Mouse (Mus musculus) brain, embryonic 18.5 days (tissue): Measurements from ENCODE around the gene Pias1.

ENCODE experiments used
- DNase-seq: peaks from one replicate; pipeline ENCODE4 v3.0.0-alpha.2; 2012; ENCODE audit warnings: low read depth, low spot score

The Pias1 gene

DNA sequence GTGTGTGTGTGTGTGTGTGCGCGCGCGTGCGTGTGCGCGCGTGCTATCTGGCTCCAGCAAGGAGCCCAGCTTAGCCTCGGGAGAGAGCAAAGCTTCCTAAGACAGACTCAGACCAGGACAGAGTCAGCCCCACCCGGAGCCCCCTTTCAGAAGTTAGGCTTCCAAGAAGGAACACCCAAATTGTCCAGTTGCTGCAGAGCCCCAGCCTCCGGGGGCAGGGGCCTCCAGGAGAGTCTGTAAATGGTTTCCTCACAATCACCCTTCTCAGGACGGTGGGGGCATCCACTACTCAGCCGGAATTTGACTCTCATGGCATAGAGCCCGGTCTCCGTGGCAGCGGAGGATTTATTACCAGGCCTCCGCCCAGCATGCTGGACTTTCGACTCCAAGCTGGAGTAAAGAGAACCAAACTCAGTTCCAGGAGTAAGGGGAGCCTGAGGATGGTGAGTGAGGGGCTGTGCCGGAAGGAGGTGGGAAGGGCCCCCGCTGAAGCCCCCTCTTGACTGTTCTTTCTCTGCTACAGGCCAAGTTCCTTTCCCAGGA, 129.9 kb downstream of the Pias1 start, which contains the start of gene Calml4:
Gene Calml4, plus strand, starts transcription at position 362 of the 543 bp plus-strand sequence.
- DNase-seq = no peak

- no peak for DNase-seq
Observed at GRCm38 (mm10) chr9:62857216-62857615, 130.5 kb downstream of the Pias1 start.

DNA sequence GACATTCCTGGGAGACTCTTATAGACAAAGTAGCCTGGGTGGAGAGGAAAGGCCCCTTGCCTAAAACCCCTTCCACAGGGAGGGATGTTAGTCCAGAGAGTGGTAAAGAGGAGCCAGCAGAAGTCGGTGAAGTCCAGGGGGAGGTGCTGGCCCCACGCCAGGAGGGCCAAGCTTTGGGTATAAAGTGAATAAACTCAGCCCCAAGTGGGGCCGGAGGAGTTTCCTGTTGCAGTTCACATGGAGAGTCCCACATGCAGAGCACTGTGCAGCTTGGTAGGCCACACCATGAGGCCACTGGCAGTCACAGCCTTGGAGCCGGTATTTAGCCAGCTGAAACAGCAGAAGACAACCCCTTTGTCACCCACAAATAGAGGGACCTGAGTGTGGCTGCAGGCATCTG, 133.2 kb downstream of the Pias1 start:
- no peak for DNase-seq

GRCm38 (mm10) chr9:62851571-62851970, 136.2 kb downstream of the Pias1 start:
- DNase-seq = no peak

GRCm38 (mm10) chr9:62848641-62849040, 139.1 kb downstream of the Pias1 start:
- no peak for DNase-seq

DNA sequence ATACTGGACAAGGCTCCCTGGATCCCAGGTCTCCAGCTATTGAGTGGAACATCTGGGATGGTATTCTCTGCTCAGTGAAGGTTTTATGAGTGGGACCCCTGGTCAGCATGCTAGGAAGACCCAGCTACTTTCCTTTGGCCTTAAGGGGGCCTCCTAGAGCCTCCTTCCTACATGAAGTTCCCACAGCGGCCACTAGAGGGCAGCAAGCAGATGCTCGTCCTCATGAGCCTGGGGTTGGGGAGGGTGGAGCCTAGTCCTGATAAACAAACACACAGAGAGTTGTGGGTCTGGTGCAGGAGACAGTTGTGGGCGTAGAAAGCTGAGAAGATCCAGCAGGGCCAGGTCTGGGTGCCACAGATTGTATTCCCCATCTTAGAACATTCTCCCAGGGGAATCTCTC, 140.0 kb downstream of the Pias1 start:
- peak; percentile 37 for DNase-seq

GRCm38 (mm10) chr9:62844461-62844860, 143.3 kb downstream of the Pias1 start:
- DNase-seq = no peak

- no peak for DNase-seq
Observed at GRCm38 (mm10) chr9:62843356-62844024, 144.2 kb downstream of the Pias1 start.

- no peak for DNase-seq
Observed at GRCm38 (mm10) chr9:62839172-62839770, 148.5 kb downstream of the Pias1 start.

GRCm38 (mm10) chr9:62838506-62839171, 149.1 kb downstream of the Pias1 start, which contains the start of gene Cln6:
Gene Cln6 (plus strand): TSS chr9:62838785.
- peak; percentile 69 for DNase-seq

DNA sequence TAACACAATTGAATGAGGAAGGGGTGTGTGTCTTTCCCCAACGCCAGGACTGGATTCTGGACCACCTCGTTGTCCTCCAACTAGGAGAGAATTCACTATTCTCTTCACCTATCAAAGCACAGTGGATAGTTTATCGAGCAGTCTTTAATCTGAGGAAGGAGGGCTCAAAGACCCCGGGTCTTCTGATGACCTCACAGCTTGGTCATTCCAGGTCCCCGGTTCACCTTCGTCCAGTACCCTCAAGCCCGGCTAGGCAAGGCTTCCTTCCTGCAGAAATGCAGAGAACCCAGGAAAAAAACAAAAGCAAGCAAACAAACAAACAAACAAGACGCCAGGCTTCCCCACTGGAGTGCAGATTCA, 149.6 kb downstream of the Pias1 start:
- DNase-seq = no peak

- DNase-seq = no peak
Observed at GRCm38 (mm10) chr9:62837611-62838010, 150.1 kb downstream of the Pias1 start.

DNA sequence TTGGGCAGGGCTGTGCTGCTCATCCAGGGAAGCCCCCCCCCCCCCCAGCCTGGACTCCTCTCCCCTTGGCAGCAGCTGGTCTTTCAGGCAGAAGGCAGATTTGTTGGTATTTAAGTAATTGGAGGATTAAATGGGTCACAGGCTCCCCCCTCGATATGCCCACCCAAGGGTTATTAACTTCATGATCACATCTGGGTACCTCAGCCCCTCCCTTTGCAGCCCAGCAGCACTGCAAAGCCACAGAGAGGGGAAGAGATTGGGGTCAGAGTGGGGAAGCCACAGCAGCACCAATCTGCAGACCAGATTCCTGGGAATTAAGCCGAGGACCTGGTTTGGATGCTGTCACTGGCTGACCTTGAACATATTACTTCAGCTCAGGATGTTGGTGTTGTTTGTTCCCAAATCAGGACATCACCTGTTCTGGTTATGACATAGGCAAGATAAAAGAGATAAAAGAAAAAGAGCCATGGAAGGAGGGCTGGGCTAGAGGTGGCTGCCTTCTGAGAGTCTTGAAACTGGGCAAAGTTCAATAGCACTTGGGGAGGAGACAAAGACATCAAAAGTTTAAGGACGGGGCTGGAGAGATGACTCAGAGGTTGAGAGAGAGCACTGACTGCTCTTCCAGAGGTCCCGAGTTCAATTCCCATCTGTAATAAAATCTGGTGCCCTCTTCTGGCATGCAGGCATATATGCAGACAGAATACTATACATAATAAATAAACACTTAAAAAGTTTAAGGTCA, 151.8 kb downstream of the Pias1 start:
- DNase-seq = no peak

DNA sequence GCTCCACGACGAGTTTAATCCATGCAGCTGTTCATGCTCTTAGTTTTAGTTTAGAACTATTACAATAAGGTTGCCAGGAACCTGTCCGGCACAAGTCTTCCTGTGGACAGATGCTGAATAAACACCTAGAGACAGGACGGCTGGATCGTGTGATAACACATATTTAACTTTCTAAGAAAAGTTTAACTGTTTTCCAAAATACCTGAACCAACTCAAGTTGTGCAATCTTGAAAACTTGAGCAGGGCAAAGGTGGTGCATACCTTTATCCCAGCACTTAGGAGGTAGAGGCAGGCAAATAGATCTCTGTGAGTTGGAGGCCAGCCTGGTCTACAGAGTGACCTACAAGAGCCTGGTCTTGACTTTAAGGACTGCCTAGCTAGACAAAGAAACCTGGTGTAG, 152.8 kb downstream of the Pias1 start:
- no peak for DNase-seq

GRCm38 (mm10) chr9:62829877-62830276, 157.8 kb downstream of the Pias1 start:
- no peak for DNase-seq

- peak; percentile 81 for DNase-seq
Observed at GRCm38 (mm10) chr9:62828662-62829086, 159.1 kb downstream of the Pias1 start.
